Mouse (Mus musculus) spleen, embryonic (tissue): Measurements from ENCODE around the gene 2010111I01Rik.

Experiments
- CTCF ChIA-PET: fragments of 350-600 bp; sonication (Branson Sonifier 250); formaldehyde crosslinking; loops from one replicate; lab custom pipeline; 2022; lab: Charles Lee

Gene 2010111I01Rik

DNA sequence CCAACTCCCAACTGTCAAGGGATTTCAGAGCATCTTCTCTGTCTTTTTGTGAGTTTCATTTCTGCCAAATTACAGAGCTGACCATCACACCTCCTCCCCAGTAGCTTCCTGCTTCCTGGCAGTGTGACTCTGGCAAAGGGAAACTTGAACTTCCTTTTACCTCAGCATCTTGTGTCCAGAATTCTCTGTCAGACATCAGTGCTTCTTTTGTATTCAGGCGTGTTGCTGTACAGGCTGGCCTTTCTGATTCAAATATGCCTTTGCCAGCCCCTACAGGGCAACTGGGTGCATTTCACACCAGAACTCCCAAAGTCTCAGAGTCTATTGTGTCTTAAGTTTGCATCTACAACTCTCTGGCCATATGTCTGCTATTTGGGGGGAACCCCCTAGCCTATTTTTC is 183.5 kb downstream of the 2010111I01Rik start:
- CTCF ChIA-PET, result no interaction called here

DNA sequence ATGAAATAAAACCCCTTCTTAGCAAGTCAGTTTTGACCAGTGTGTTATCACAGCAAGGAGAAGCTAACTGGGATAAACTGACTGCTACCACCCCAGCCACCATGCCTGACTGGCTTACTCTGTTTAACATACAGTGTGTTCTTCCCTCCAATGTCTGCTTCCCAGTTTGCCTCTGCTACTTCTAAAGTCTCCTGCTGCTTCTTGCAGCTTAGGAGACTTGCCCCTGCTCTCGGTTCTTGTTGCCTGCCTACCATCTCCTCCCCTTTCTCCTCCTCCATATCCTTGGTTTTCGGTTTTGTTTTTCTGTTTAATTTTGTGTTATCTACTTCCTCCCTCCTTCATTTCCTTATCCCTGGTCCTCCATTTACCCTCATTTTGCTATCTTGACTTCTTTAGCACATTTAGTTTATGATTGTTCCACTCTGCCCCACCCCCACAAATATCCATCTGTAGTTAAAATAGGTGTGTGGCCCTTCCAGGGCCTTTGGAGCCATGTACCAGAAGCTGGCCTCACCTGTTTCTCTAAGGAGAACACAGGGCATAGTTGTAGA is 185.9 kb downstream of the 2010111I01Rik start:
- CTCF ChIA-PET, result no interaction called here

DNA sequence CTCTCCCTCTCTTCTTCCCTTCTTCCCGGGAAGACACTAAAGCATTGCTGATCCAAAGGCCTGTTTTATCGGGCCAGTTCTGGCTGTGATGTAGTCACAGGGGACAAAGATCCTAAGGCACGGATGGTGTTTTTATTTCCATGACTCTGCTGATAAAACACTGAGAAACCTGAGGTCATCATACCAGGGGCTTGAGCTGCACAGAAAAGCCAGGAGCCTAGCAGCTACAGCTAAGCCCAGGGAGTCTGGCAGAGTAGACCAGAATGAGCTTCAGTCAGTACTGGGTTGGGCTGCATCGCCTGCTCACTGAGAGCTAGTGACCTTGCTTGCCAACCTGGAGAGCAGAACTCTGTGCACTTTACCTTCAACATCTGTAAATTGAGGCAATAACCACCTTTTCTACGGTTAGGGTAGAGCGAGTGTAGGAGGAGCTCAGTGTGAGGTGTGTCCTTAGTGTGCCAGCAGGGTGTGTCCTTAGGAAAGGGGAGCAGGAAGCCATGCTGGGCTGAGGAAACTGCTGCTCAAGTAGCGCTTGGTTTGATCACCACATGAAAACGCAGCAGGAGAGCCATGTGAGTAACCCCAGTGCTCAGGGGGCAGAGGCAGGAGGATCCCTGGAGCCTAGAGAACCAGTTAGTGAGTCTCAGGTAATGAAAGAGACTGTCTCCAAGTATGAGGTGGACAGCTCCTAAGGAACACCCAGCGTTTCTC is 186.5 kb downstream of the 2010111I01Rik start:
- CTCF ChIA-PET, result no interaction called here

DNA sequence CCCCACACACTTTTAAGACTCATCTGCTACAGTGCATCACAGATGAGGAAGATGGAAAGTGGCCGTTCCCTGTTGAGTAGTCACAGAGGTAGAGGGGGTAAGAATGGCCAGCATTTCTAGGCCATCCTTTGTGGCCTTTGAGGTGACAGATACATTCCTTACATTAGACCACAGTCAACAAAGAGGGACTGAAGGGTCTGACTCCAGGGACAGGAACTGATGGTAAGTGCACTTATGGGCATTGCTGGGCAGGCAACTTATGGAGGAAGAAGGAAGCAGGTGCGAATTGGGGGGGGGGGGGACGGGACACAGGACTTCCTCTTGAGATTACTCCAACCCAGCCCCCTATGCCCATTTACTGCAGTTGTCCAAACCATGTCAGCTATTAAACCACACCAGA is 187.8 kb downstream of the 2010111I01Rik start:
- CTCF ChIA-PET, result no interaction called here

DNA sequence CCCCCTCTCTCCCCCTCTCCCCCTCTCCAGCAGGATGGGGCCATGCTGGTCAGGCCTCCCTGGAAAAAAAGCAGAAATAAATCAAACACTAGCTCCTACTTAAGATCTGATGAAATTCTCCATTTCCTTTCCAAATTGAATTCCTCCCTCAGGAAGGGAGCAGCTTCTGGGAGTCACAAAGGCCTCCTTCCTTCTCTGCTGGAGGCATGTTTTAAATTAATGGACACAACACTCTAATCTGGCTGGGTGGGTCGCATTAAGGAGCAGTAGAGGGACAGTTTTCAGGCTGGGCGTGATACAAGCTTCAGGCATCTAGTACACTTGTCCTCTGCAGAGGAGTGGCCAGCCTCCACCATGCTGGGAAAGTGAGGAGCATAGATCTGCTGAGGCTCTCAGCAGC is 188.7 kb downstream of the 2010111I01Rik start:
- CTCF ChIA-PET, result interaction anchor here (0.6 kb wide), 1 partner anchor 56 kb away, joined by 6 read pairs; no protein-coding TSS in a partner anchor

DNA sequence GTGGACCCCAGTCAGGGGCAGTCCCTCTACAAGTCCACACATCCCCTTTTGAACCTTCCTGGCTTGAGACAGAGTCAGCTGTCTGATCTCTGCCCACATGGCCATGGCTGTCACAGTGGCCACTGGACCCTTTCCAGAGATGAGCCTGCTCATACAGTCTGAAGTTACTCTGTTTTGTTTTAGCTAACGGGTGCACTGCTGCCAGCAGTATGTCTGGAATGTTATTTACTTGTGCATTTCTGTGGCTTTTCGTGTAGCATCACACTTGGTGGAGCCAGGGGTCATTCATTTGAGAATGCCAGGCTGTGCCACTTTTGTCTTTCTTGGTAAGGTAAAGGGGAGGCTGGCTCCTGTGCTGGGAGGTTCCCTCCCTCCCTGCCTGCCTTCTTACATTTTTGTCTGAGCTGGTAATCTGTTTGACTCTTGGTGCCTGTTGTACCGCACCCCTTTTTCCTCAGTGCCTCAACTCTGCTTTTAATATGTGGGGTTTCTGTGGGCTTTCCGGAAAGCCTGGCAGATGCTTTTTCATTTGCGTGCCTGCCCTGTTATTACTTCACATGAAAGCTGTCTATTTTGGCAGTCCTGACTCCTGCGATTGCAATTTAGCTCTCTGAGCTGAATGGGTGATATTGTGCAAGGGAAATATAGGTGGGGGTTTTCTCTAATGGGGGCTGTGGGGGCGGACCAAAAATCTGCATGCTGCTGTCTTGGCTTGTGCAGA is 190.3 kb downstream of the 2010111I01Rik start:
- CTCF ChIA-PET, result no interaction called here

DNA sequence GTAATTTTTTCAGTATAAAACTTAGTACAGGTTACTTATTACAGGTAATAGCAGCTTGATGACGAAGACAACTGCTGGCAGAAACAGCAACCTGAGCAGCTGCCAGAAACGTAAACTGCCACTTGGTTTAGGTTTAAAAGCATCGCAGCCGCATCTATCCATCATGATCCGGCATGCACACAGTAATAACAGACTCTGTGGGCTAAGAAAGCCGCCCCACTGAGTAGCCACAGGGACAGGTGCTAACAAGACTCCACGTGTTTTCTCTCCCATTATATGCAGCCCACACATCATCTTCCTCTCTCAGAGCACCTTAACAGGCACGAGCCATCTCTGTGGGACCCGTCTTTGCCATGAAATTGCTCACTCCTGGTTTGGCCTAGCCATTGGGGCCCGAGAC is 191.6 kb downstream of the 2010111I01Rik start:
- CTCF ChIA-PET, result no interaction called here

DNA sequence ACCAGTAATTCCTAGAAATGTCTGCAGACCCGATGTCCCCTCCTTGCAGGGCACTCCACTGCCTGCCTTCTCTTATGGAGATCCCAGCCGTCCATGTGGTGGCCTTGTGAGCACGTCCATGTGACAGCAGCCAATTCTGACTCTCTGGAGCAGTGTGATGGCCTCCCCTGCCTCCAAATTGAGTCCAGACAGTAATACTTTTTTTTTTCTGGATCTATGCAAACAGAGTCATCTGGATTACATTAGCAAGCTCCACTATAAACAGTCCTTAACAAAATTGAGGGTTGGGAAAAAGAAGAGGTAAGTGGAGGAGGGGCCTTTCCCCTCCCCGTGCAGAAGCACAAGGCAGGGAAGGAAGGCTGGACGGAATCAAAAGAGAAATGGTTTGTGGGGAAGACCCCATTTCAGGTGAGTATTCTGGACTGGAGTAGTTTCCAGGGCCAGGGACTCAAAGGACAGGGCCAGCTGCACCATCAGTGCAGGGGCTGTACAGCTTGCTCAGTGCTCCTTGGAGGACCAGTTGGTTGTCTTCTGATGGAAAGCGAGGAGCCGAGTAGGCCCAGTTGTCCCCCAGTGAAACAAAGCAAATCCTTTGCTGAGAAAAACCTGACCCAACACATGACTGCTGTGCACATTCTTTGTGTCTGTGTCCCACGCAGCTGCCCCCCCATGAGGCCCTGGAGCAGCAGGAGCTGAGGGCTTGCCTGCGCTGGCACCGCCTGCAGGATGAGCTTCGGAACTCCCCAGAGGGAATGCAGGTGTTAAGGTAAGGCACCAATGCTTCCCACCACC is 205.8 kb downstream of the 2010111I01Rik start:
- CTCF ChIA-PET, result no interaction called here

DNA sequence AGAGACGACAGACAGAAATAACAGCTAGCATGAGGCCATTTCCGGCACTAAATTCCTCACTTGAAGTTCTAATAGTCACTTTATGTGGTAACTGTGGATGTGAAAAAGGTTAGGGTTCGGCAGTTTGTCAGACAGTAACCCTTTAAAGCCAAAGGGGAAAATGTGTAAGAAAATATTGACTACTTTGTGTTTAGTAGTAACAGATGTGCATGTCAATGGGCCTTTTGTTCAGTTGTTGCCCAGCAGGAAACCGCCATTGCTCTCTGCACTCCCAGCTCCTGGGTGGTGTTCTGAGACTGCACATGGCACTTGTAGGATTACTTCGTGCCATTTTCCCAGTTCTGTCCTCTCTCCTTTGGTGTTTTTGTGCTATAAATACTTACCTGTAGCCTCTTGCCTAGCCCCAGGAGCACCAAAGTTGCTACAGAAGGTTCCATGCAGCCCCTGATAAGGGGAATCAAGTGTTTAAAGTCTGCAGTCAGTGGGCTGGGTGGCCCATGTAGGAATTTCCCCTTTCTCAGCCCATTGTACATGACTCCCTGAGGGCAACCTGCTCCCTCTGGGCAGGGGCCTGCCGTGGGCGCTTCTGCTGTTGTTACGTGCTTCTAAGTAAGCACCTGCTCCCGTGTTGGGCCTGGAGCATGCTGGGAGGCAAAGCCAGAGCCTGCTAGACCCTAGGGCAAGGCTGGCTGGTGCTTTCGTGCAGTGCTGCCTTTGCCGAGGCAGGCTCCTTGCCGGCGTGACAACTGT is 206.8 kb downstream of the 2010111I01Rik start:
- CTCF ChIA-PET, result no interaction called here

DNA sequence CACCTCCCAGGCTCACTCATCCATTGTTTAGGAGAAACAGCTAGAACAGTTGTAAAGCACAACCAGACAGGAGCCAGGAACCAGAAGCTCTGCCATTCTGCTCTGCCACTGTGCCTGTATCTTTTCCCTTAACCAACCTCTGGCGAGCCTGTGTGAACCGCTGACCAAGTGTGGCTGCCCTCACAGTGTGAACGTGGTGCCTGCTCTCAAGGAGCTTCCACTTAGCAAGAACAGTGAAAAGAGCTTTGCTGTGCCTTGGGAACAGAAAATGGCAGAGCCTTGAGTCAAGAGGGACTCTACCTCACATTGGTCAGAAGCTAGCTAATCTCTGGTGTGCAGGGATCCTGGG is 207.4 kb downstream of the 2010111I01Rik start:
- CTCF ChIA-PET, result no interaction called here

DNA sequence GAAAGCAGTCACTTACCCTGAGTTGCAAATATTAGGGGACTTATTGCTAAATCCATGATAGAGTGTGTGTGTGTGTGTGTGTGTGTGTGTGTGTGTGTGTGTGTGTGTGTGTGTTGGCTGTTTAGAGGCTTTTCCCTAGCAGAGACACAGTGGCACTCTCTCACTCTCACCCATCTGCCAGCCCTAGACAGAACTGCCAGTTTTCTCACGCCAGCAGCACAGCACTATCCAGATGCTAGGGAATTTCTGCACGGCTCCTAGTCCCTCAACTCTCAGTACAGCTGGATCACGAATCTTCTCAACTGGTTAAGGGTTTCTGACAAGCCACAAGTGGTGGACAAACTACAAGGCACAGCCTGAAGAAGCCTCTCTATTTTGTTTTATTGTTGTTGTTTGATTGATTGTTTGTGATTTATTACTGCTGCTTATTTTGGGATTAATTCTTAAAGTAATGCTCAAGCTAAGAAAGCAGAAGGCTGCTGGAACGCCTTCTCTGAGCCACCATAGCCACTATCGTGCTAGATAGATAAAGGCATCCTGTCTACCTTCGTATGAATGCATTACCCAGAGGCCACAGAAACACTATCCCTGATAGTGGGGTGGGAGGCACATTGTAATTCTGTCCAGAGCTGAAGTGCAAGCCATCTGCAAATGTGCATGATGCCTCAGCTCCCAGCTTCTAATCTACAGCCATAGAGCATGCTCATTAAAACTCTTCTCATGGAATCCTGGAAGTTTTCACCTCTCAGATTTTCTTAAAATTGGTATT is 209.7 kb downstream of the 2010111I01Rik start:
- CTCF ChIA-PET, result no interaction called here

DNA sequence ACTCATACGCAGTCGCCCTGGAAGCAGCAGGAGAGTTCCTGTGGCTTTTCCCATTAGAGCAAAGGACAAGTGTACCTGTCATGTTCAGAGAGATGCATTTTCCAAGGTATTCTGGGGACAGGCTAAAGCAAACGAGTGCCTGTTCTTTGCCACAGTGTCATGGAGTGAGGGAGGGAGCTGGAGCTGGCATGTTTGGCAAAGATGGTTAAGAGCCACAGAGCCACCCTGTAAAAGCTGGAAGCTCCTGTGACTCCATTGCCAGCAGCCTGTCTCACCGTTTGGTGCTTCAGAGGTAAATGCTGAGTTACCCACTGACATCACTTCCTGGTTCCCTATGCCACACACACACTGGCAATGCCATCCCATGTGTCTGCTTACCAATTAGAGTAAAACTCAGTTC is 211.4 kb downstream of the 2010111I01Rik start:
- CTCF ChIA-PET, result no interaction called here

DNA sequence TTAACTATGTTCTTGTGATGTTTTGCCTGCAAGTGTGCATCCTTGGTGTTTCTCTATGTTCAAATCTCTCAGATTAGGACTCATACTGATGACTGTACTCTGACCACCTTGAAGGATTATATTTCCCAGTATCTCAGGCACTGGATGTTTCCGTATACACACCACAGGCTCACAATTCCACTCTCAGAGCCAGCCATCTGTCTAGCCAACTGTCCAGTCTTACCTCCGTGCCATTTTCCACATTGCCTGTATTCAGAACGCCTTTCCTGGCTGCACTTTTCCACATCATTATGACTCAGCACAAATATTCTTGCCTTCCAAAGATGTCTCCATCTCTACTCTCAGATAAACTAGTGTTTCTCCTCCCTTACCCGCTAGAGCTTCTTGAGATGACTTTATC is 212.5 kb downstream of the 2010111I01Rik start:
- CTCF ChIA-PET, result no interaction called here

DNA sequence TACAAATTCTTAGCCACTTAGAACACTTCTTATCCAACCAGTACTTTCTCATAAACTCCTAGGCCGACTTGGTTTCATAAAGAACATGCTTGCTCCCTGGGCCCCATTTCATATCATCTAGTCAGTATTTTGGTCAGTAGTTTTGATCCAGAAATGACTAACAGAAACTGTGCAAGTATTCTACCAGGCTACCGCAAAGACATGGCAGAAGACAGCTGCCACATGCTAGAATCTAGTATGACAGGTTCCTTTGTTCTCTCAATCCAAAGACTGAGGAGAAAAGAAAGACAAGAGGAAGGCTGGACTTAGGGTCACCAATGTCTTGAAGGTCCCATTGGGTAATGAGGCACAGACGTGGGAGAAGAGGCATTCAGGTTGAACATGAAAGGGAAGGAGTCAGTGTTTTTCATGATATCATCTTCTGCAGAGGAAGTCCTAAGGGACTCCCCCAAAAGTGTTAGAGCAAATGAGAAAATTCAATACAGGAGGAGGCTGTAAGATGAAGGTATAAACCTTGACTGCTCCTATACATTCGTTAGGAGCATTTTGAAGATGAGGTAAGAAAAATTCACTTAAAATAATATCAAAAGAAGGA is 216.0 kb downstream of the 2010111I01Rik start:
- CTCF ChIA-PET, result no interaction called here

DNA sequence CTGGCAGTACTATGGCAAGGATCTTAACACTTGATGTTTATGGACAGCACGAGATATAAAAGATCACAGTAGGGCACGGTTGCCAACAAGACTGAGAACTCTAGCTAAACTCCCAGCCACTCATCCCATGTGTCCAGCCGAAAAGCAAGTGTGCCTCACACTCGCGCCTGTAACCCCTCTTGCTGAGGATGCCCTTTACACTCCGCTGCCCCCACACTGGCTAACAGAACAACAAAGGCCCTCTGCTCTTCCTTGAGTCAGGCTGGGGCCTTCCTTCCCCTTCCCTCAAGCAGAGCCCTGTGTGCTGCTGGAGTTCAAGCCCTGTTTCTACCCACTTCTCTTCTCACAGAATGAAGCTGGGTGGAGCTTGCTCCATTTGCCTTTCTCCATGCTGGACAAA is 220.3 kb downstream of the 2010111I01Rik start:
- CTCF ChIA-PET, result no interaction called here

DNA sequence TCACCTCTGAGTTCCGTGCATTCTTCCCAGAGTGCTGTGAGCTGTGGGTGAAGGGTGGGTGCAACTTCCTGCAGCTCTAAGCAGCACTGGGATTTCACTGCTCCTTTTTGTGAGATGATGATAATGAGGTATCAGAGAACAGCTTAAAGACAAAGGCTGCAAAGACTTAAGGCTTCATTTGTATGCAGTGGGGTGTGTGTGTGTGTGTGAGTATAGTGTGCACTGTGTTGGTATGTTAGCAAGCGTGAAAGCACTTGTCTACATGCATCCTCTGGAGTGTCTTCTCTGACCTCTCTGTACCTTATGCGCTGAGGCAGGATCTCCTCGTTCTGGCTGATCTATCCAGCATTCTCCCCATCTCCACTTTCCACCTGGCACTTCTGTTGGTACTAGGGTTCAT is 221.5 kb downstream of the 2010111I01Rik start:
- CTCF ChIA-PET, result no interaction called here

DNA sequence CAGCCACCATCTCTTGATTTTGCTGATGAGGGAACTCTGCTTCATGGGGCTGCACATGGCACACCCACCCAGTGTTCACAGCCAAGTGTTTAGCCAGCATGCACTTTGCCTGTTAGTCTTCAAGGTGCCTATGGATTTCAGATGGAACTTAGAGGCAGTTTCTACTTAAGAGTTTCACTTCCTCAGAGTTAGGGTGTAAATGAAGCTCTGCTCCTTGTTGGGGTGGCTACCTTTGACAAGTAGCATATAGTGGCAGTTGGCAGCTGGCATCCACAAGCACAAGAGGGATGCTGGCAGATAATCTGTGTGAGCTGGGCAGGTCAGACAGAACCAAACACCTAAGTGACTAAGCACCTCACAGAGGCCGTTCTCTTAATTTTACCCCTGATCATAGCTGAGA is 221.9 kb downstream of the 2010111I01Rik start:
- CTCF ChIA-PET, result no interaction called here

DNA sequence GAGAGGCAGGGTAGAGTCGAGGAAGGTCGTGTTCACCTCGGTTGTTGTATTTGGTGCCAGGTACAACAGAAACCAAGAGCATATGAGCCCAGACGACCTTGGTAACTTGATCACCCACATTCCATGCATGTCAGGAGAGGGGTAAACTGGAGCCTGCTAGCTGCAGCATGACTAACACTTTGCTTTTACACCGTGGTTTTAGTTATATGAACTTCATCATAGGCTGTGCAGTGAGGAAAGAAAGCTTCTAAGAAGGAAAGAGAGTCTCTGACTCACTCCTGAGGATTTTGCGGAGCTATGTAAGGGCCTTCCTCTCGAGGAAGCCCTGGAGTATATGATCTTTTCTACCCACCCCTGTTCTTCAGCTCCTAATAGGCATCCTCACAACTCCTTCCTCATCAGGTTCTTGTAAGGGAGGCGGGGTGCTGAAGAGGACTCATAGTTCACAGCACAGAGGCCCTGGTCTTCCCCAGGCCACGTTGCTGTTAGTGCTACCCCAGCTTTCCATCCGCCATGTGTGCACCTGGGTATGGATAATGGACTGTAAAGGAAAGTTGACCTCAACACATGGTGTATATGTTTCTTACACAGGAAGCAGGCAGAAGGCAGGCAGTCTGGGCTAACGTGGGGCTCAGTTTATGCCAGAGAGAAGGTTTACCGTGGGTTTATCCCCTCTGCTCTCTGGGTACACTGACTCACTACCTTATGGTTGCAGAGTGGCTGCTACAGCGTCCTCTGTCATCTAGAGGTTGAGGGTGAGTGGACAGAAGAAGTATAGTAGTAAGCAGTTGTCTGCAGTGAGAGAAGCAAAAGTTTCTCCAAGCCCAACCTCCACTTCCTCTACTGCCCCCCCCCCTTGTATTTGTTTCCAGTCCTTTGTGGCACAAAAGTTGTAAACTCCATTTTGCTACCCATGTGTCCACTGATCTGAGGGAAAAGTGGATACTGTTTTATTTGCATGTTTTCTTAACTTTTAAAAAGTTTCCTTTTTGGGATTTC is 222.8 kb downstream of the 2010111I01Rik start:
- CTCF ChIA-PET, result no interaction called here

DNA sequence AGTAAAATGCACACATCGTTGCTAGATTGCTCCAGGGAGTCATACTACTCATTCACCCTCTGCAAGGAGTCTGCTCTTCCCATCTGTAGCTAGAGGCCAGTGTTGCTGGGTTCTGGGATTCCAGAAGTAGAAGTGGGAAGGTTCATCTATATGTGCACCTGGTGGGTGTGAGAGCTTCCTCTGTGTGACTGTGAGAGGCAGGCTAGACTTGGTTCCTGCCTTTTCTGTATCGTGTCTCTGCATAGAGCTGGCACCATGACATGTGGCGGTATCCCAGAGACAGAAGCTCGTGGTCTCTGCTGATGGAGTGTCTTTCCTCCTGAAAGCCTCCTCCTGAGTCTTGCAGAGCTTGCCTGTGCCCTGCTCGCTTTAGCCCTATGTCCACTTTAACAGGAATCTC is 223.6 kb downstream of the 2010111I01Rik start:
- CTCF ChIA-PET, result no interaction called here
